12 mouse cellular contexts compared by ENCODE assay signal in genomic region chr2:104130165-104130564, GRCm38 (mm10). TPM values are rescaled to one million over a fixed set of nuclear protein-coding genes. Genes with fewer than 3 reads are reported as not detected.
DNase-seq lines count a peak whose midpoint lies in the region; ATAC-seq and TF ChIP-seq lines count a peak whose summit lies in the region.
"Had no signal": no experiment of that assay in that cellular context is flagged by ENCODE, and none has a peak within 500 bp of the region (broad histone marks: within the 10 kb centered on the region; RNA-seq: fewer than 3 reads in every experiment).

No protein-coding gene starts in this region.

- H3K27me3 ChIP-seq in lung, embryonic 14.5 days (ENCODE audit: insufficient read depth, low read length): 0 out of 2 replicates have a peak, but pooled peaks cover 3% of the 10 kb centered on the region
- H3K27me3 ChIP-seq in liver, adult 2 months (ENCODE audit: control insufficient read depth, insufficient read depth, low read length): no peaks in the 10 kb centered on the region
- no peaks in the 10 kb centered on the region for H3K27me3 ChIP-seq in stomach, embryonic 14.5 days (ENCODE audit: control insufficient read depth, insufficient read depth, low read length)

- no peaks in the 10 kb centered on the region for H3K9me3 ChIP-seq in lung, embryonic 14.5 days (ENCODE audit: low read depth, low read length)
- no peaks in the 10 kb centered on the region for H3K9me3 ChIP-seq in stomach, embryonic 14.5 days (ENCODE audit: control insufficient read depth, low read depth, low read length)
- H3K9me3 ChIP-seq: embryonic facial prominence, embryonic 12.5 days; hindbrain, embryonic 13.5 days; limb, embryonic 15.5 days had no signal

- no peak for TF ChIP-seq CTCF in lung, embryonic 14.5 days (IDR thresholded peaks at IDR 0.05; ENCODE audit: low read depth)
- TF ChIP-seq CTCF in liver, adult 2 months (IDR thresholded peaks at IDR 0.05; ENCODE audit: low read depth, low read length): no peak

- DNase-seq in lung, embryonic 14.5 days: no peak
- no peak for DNase-seq in lung, adult 18-20 months
- DNase-seq in liver, adult 2 months (ENCODE audit: extremely low read depth, low read depth, low spot score): peak; percentile 94
- DNase-seq in adrenal gland, adult 18-20 months (ENCODE audit: low spot score in 2 of 2): no peak
- DNase-seq: cerebellum, adult 11-12 months; thymus, postnatal 25 days had no signal

- 49% methylated on average over 6 of the region's 6 CpGs for WGBS in lung, embryonic 14.5 days
- WGBS in liver, adult 2 months: 22% methylated on average over 6 of the region's 6 CpGs
- WGBS in stomach, embryonic 14.5 days: 69% methylated on average over 6 of the region's 6 CpGs

- H3K79me2 ChIP-seq in liver, adult 2 months (ENCODE audit: control insufficient read depth, insufficient read depth, low read length): no peaks in the 10 kb centered on the region

- H3K27ac ChIP-seq in lung, embryonic 14.5 days (ENCODE audit: low read depth): no peak overlapping the region
- H3K27ac ChIP-seq in liver, adult 2 months (replicated peaks; ENCODE audit: insufficient read depth, low read depth, low read length): peak overlapping the region; percentile 91
- H3K27ac ChIP-seq in stomach, embryonic 14.5 days (ENCODE audit: low read length): 0 out of 2 replicates have a peak overlapping the region, but pooled peaks have one; percentile 11
- H3K27ac ChIP-seq: embryonic facial prominence, embryonic 12.5 days; hindbrain, embryonic 13.5 days; limb, embryonic 15.5 days had no signal

- TF ChIP-seq POLR2A in liver, adult 2 months (IDR thresholded peaks at IDR 0.05; ENCODE audit: extremely low read depth, insufficient read depth, low read length): no peak

- ATAC-seq in lung, embryonic 14.5 days (ENCODE audit: insufficient read depth): peak; percentile 63; the same call in 1 of the 2 replicates
- peak; percentile 94 for ATAC-seq in erythroblast, adult 5-6 weeks (replicated peaks; ENCODE audit: low FRiP score, poor library complexity, severe bottlenecking)
- peak; percentile 59; the same call in 1 of the 2 replicates for ATAC-seq in stomach, embryonic 14.5 days (ENCODE audit: insufficient number of reproducible peaks, insufficient read depth, low FRiP score, low read depth)
- ATAC-seq in activated CD4-positive, CD25-positive, alpha-beta regulatory T cell, adult 4 months: no peak

- H3K9ac ChIP-seq in lung, embryonic 14.5 days: no peak overlapping the region
- H3K9ac ChIP-seq in liver, adult 2 months (ENCODE audit: low read depth, low read length): no peak overlapping the region
- no peak overlapping the region for H3K9ac ChIP-seq in stomach, embryonic 14.5 days (replicated peaks; ENCODE audit: low read depth, low read length)
- H3K9ac ChIP-seq: embryonic facial prominence, embryonic 12.5 days; hindbrain, embryonic 13.5 days; limb, embryonic 15.5 days had no signal

- no peaks in the 10 kb centered on the region for H3K4me1 ChIP-seq in lung, embryonic 14.5 days (ENCODE audit: insufficient read depth)
- peaks cover 14% of the 10 kb centered on the region for H3K4me1 ChIP-seq in liver, adult 2 months (ENCODE audit: control insufficient read depth, insufficient read depth, low read length)
- H3K4me1 ChIP-seq in stomach, embryonic 14.5 days (ENCODE audit: control insufficient read depth, insufficient read depth, low read length): 0 out of 2 replicates have a peak, but pooled peaks cover 3% of the 10 kb centered on the region
- H3K4me1 ChIP-seq: embryonic facial prominence, embryonic 12.5 days; hindbrain, embryonic 13.5 days; limb, embryonic 15.5 days had no signal

- no peaks in the 10 kb centered on the region for H3K36me3 ChIP-seq in lung, embryonic 14.5 days (ENCODE audit: insufficient read depth)
- no peaks in the 10 kb centered on the region for H3K36me3 ChIP-seq in liver, adult 2 months (ENCODE audit: control insufficient read depth, insufficient read depth, low read length)
- no peaks in the 10 kb centered on the region for H3K36me3 ChIP-seq in stomach, embryonic 14.5 days (ENCODE audit: control insufficient read depth, insufficient read depth, low read length)
- H3K36me3 ChIP-seq: embryonic facial prominence, embryonic 12.5 days; hindbrain, embryonic 13.5 days; limb, embryonic 15.5 days had no signal

- no peak overlapping the region for H3K4me3 ChIP-seq in lung, embryonic 14.5 days (ENCODE audit: low read depth, low read length)
- no peak overlapping the region; the same call in 1 of the 2 replicates for H3K4me3 ChIP-seq in liver, adult 2 months (ENCODE audit: insufficient read depth, low read depth, low read length)
- no peak overlapping the region for H3K4me3 ChIP-seq in stomach, embryonic 14.5 days (ENCODE audit: low read depth, low read length)
- H3K4me3 ChIP-seq: embryonic facial prominence, embryonic 12.5 days; hindbrain, embryonic 13.5 days; limb, embryonic 15.5 days had no signal

- no peak overlapping the region for H3K4me2 ChIP-seq in lung, embryonic 14.5 days
- H3K4me2 ChIP-seq in stomach, embryonic 14.5 days (replicated peaks; ENCODE audit: low read depth, low read length): no peak overlapping the region
- H3K4me2 ChIP-seq: embryonic facial prominence, embryonic 12.5 days; hindbrain, embryonic 13.5 days; limb, embryonic 15.5 days had no signal

RNA-seq across cellular contexts. Expression of gene A930018P22Rik, which starts 7.6 kb away (rescaled TPM):
- not detected in 2 replicates for polyA plus RNA-seq in lung, embryonic 14.5 days (2014; fragmentation: Nextera tagmentation; extraction: Ambion mirVana)
- not detected in 2 replicates for total RNA-seq in erythroblast, adult 5-6 weeks (2015; ENCODE audit: low replicate concordance)
- total RNA-seq in erythroblast, adult 5-6 weeks (2017; ENCODE audit: low replicate concordance): not detected in 2 replicates
- 0.18 TPM in 1 of 2 replicates, not detected in the other for total RNA-seq in liver, adult 2 months (2014; rRNA removed)
- polyA plus RNA-seq in liver, adult 2 months (2012; rRNA removed): 0.26 and 0.35 TPM in 2 replicates
- polyA plus RNA-seq in stomach, embryonic 14.5 days (2014; fragmentation: Nextera tagmentation; extraction: Ambion mirVana): not detected in 2 replicates
- polyA plus RNA-seq in activated CD4-positive, CD25-positive, alpha-beta regulatory T cell, adult 4 months (2017; shearing (Covaris generic)): not detected
- 1 to 10 TPM in 1 of 2 experiments, under 1 TPM in 1; 0.89 to 1.5 TPM for total RNA-seq in adrenal gland, adult 18-20 months (2021)
- polyA plus RNA-seq: embryonic facial prominence, embryonic 12.5 days; hindbrain, embryonic 13.5 days; limb, embryonic 15.5 days had no signal

RNA-seq across cellular contexts. Expression of gene Cd59a, which starts 34.6 kb away (rescaled TPM):
- 17.8 and 18.4 TPM in 2 replicates for polyA plus RNA-seq in lung, embryonic 14.5 days (2014; fragmentation: Nextera tagmentation; extraction: Ambion mirVana)
- total RNA-seq in erythroblast, adult 5-6 weeks (2015; ENCODE audit: low replicate concordance): 103 and 127 TPM in 2 replicates
- 72.6 and 76.9 TPM in 2 replicates for total RNA-seq in erythroblast, adult 5-6 weeks (2017; ENCODE audit: low replicate concordance)
- total RNA-seq in liver, adult 2 months (2014; rRNA removed): 62.5 and 69.5 TPM in 2 replicates
- 28.6 and 39.5 TPM in 2 replicates for polyA plus RNA-seq in liver, adult 2 months (2012; rRNA removed)
- polyA plus RNA-seq in stomach, embryonic 14.5 days (2014; fragmentation: Nextera tagmentation; extraction: Ambion mirVana): 32.6 and 34.0 TPM in 2 replicates
- under 1 TPM in 1 of 2 experiments, not detected in 1; 0.20 TPM for polyA plus RNA-seq in activated CD4-positive, CD25-positive, alpha-beta regulatory T cell, adult 4 months (2017; shearing (Covaris generic))
- total RNA-seq in adrenal gland, adult 18-20 months (2021): 100 to 1,000 TPM in 1 of 2 experiments, 10 to 100 TPM in 1; 99.7 to 107 TPM

Comparison
In these comparisons a context has a peak if more than half of its experiments do, and no peak if none do; other contexts are left out.
1. RNA of gene Cd59a, which starts 34.6 kb away (polyA plus RNA-seq): 32.6 to 34.0 TPM in stomach, embryonic 14.5 days, 28.6 to 39.5 TPM in liver, adult 2 months and 17.8 to 18.4 TPM in lung, embryonic 14.5 days; 0.20 TPM in activated CD4-positive, CD25-positive, alpha-beta regulatory T cell, adult 4 months; every median in the first group is over 10 times any median in the second.